Mouse (Mus musculus): ENCODE data around the gene Usp48. TPM values are rescaled to one million over a fixed set of nuclear protein-coding genes. Genes with fewer than 3 reads are reported as not detected.

The Usp48 gene
- polyA plus RNA-seq, 1 experiment from 2014 or later: 84.6 TPM

DNA sequence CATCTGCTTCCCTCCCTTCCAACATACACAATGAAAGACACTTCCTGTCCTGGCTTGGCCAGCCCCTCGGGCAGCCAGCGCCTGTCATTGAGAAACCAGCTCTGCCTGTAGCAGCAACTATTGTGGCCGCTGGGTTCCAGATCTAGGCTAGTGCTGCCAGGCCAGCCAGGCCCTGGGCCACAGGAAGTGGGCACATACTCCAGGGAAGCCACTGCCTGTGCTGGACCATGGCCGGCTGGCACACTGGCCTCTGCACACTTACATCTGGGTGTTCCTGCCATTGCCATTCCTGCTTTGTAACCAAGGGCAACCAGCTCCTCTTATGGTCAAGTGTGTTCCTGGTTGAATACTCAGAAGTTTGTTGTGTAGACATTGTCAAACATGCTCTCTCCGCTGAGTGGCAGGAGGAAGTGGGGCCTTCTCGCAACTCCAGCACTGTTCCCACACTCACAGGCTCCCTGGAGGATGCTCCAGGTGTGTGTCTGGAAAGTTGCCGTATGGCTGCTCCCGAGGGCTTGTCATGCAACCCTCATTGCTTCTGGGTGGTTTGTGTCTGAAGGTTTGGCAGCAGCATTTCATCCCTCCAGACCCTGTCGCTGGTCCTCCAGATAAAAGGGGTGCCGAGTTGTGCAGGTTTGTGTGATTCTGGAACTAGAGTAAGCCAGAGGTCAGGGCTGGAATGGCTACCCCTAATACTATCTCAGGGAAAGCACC, 67.0 kb downstream of the Usp48 start:
- Histone ChIP-seq H3K4me3 (ENCODE audit: low read depth, low read length) (no peak overlapping the region), H3K27ac (ENCODE audit: low read depth, low read length) (no peak overlapping the region), H3K9me3 (ENCODE audit: control insufficient read depth, low read length) (no peaks in the 10 kb centered on the region), H3K36me3 (ENCODE audit: control insufficient read depth, insufficient read depth, low read length) (peaks cover 2% of the 10 kb centered on the region; the same call in 1 of the 2 replicates), H3K4me1 (ENCODE audit: control insufficient read depth, insufficient read depth, low read length) (no peaks in the 10 kb centered on the region), H3K4me2 (ENCODE audit: low read depth) (no peak overlapping the region), H3K27me3 (ENCODE audit: control insufficient read depth, insufficient read depth, low read length) (peaks cover 16% of the 10 kb centered on the region), H3K9ac (ENCODE audit: low read length) (no peak overlapping the region)
- DNase-seq (ENCODE audit: low spot score) (no peak), ATAC-seq (ENCODE audit: insufficient read depth, low FRiP score, low TSS enrichment) (no peak)
- 69% methylated on average over 10 of the region's 10 CpGs for WGBS

DNA sequence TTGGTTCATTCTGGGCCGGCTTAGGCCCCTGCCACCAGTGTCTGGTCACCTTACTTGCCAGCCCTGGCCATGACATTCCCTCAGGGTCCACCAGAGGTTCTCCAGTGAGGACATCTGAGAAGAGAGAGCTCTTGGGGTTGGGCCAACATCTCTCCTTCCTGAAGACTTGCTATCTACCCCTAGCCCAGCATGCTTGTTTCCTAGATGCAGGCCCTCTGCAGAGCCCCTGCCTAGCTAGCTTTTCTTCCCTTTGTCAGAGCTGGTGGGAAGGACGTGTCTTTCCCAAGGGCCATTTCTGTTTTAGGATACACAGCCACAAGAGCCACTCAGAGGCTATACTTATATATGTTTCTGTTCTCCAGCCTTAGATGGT, 67.5 kb downstream of the Usp48 start:
- peaks cover 19% of the 10 kb centered on the region for H3K27me3 ChIP-seq (ENCODE audit: control insufficient read depth, insufficient read depth, low read length)
- no peak for DNase-seq (ENCODE audit: low spot score)
- no peak overlapping the region for H3K27ac ChIP-seq (ENCODE audit: low read depth, low read length)
- H3K36me3 ChIP-seq (ENCODE audit: control insufficient read depth, insufficient read depth, low read length): peaks cover 2% of the 10 kb centered on the region; the same call in 1 of the 2 replicates
- H3K4me3 ChIP-seq (ENCODE audit: low read depth, low read length): no peak overlapping the region
- ATAC-seq (ENCODE audit: insufficient read depth, low FRiP score, low TSS enrichment): no peak
- H3K9me3 ChIP-seq (ENCODE audit: control insufficient read depth, low read length): no peaks in the 10 kb centered on the region
- 63% methylated on average over 2 of the region's 2 CpGs for WGBS
- no peaks in the 10 kb centered on the region for H3K4me1 ChIP-seq (ENCODE audit: control insufficient read depth, insufficient read depth, low read length)
- H3K4me2 ChIP-seq (ENCODE audit: low read depth): no peak overlapping the region
- no peak overlapping the region for H3K9ac ChIP-seq (ENCODE audit: low read length)

DNA sequence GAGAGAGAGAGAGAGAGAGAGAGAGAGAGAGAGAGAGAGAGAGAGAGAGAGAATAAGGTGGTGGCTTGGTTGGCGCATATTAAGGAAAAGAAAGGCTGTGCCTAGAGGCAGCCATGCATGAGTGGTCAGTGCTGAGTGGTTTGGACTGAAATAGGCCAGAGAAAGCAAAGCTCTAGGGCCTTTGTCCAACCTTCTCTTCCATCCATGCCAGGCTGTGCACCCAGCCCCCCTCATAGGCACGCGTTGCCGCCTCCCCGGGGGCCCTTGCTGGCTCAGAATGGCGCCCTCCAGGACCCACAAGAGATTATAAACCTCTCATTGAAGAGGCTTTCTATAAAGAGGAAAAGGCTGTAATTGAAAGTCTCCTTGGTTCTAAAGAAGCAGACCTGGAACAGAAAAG, 68.0 kb downstream of the Usp48 start:
- no peak overlapping the region for H3K4me3 ChIP-seq (ENCODE audit: low read depth, low read length)

DNA sequence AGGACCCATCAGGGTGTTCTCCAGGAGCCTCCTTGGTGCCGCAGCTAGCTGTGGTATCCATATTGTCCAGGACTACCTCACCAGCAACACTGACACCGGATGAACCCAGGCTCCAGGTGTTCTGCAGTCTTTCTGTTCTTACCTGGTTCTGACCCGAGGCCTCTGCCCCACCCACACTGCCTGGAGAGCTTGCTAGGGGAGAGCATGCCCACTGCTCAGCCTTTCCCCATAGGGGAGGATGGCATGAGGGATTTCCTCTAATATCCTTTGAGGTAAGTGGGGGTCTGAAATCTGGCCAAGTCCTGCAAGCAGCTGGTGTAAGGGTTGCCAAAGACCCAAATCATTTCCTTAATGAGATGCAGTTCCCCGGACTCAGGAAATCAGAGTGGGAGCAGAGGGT, 69.9 kb downstream of the Usp48 start:
- H3K9me3 ChIP-seq (ENCODE audit: control insufficient read depth, low read length): no peaks in the 10 kb centered on the region
- H3K4me2 ChIP-seq (ENCODE audit: low read depth): no peak overlapping the region
- DNase-seq (ENCODE audit: low spot score) (no peak), ATAC-seq (ENCODE audit: insufficient read depth, low FRiP score, low TSS enrichment) (no peak)
- H3K27ac ChIP-seq (ENCODE audit: low read depth, low read length): no peak overlapping the region
- no peaks in the 10 kb centered on the region; the same call in 1 of the 2 replicates for H3K36me3 ChIP-seq (ENCODE audit: control insufficient read depth, insufficient read depth, low read length)
- H3K9ac ChIP-seq (ENCODE audit: low read length): no peak overlapping the region
- WGBS: 87% methylated on average over 4 of the region's 4 CpGs
- H3K27me3 ChIP-seq (ENCODE audit: control insufficient read depth, insufficient read depth, low read length): peaks cover 27% of the 10 kb centered on the region
- H3K4me3 ChIP-seq (ENCODE audit: low read depth, low read length): no peak overlapping the region
- H3K4me1 ChIP-seq (ENCODE audit: control insufficient read depth, insufficient read depth, low read length): no peaks in the 10 kb centered on the region

More for the DNA sequence above, 68.0 kb downstream of the Usp48 start:
- Histone ChIP-seq H3K4me1 (ENCODE audit: control insufficient read depth, insufficient read depth, low read length) (no peaks in the 10 kb centered on the region), H3K9ac (ENCODE audit: low read length) (no peak overlapping the region), H3K27me3 (ENCODE audit: control insufficient read depth, insufficient read depth, low read length) (peaks cover 24% of the 10 kb centered on the region), H3K4me2 (ENCODE audit: low read depth) (no peak overlapping the region), H3K27ac (ENCODE audit: low read depth, low read length) (0 out of 2 replicates have a peak overlapping the region, but pooled peaks have one; percentile 8), H3K36me3 (ENCODE audit: control insufficient read depth, insufficient read depth, low read length) (peaks cover under 1% of the 10 kb centered on the region; the same call in 1 of the 2 replicates), H3K9me3 (ENCODE audit: control insufficient read depth, low read length) (no peaks in the 10 kb centered on the region)
- DNase-seq (ENCODE audit: low spot score) (no peak), ATAC-seq (ENCODE audit: insufficient read depth, low FRiP score, low TSS enrichment) (no peak)
- WGBS: 82% methylated on average over 6 of the region's 6 CpGs

DNA sequence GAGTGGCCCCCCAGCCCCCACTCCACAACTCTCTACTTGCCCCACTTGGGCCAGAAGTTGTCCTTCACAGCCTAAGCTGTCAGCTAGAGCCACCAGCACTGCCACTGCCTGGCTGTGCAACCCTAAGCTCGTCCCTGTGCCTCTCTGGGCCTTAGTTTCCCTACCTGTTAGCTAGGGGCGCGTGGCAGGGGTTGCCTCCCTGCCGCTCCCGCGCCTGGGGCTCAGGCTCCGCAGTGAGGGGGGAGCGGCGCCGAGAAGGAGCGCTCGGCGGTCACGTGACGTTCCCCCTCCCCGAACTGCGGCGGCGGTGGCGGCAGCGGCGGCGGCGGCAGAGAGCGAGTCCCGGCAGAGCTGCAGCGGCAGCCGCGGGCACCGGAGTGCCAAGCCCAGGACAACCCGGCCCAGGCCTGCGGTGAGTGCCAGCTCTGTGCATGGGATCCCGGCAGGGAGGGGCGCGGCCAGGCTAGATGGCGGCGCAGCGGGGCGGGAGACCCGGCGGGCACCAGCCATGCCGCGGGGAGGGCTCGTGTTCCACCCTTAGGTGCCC, 71.0 kb downstream of the Usp48 start, which contains the start of gene Rap1gap:
Gene Rap1gap (plus strand): TSS at position 294 of the 547 bp plus-strand sequence.
- Histone ChIP-seq H3K4me2 (ENCODE audit: low read depth) (peak within 1 kb of the TSS; percentile 96), H3K4me3 (ENCODE audit: low read depth, low read length) (peak within 1 kb of the TSS; percentile 52), H3K36me3 (ENCODE audit: control insufficient read depth, insufficient read depth, low read length) (no peaks in the 10 kb centered on the region; the same call in 1 of the 2 replicates), H3K27me3 (ENCODE audit: control insufficient read depth, insufficient read depth, low read length) (peaks cover 27% of the 10 kb centered on the region), H3K4me1 (ENCODE audit: control insufficient read depth, insufficient read depth, low read length) (no peaks in the 10 kb centered on the region), H3K27ac (ENCODE audit: low read depth, low read length) (no peak within 1 kb of the TSS), H3K9me3 (ENCODE audit: control insufficient read depth, low read length) (no peaks in the 10 kb centered on the region), H3K9ac (ENCODE audit: low read length) (peak within 1 kb of the TSS; percentile 71)
- ATAC-seq (ENCODE audit: insufficient read depth, low FRiP score, low TSS enrichment) (peak; percentile 48; the same call in 1 of the 2 replicates), DNase-seq (ENCODE audit: low spot score) (peak; percentile 49)
- 1% methylated on average over 34 of the region's 44 CpGs for WGBS

DNA sequence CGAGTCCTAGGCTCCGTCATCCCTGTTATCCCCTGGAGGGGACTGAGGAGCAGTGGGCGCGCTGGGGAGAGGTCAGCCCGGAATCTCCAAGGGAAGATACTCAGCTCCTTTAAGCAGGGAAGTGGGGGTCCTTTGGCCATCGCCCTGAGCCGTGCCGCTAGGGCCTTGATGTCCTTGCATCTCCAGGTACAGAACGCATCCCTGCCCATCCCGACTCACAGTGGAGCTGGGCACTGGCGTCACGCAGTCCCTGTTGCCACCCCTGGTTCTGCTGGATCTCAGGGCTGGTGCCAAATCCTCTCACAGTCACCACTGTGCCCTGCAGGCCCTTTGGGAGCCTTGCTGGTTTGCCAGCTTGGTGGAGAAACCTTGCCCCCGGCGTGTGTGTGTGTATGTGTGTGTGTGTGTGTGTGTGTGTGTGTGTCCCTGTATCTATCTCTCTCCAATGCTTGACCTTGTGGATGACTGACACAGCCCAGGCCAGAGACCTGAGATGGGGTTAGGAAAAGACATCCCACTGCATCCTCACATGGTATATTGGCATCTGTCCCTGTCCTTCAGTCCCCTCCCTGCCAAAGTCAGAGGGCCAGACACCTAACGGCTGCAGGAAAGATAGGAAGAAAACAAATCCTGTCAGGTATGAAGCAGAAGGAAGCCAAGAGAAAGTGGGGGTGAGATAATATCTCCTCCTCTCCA, 71.6 kb downstream of the Usp48 start:
- Histone ChIP-seq H3K27ac (ENCODE audit: low read depth, low read length) (no peak overlapping the region), H3K4me2 (ENCODE audit: low read depth) (peak overlapping the region; percentile 96), H3K9me3 (ENCODE audit: control insufficient read depth, low read length) (no peaks in the 10 kb centered on the region), H3K4me1 (ENCODE audit: control insufficient read depth, insufficient read depth, low read length) (no peaks in the 10 kb centered on the region), H3K36me3 (ENCODE audit: control insufficient read depth, insufficient read depth, low read length) (no peaks in the 10 kb centered on the region; the same call in 1 of the 2 replicates), H3K27me3 (ENCODE audit: control insufficient read depth, insufficient read depth, low read length) (peaks cover 27% of the 10 kb centered on the region), H3K4me3 (ENCODE audit: low read depth, low read length) (peak overlapping the region; percentile 52), H3K9ac (ENCODE audit: low read length) (peak overlapping the region; percentile 71)
- 15% methylated on average over 15 of the region's 15 CpGs for WGBS
- no peak for DNase-seq (ENCODE audit: low spot score)
- ATAC-seq (ENCODE audit: insufficient read depth, low FRiP score, low TSS enrichment): no peak

DNA sequence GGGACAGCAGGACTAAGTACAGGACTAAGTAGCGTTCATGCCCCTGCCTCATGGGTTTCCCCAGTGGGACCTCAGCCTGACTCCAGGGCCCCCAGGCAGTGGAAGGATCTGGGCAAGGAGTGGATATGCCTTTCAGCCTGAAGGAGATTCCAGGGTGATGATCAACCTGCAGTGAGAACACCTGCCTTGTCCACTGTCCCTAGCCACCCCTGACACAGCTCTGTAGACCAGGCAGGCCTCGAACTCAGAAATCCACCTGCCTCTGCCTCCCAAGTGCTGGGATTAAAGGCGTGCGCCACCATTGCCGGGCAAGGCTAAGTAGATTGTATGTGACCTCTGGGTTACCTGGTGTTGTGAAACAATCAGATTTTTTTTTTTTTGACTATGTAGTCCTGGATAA, 72.2 kb downstream of the Usp48 start:
- Histone ChIP-seq H3K9ac (ENCODE audit: low read length) (no peak overlapping the region), H3K27ac (ENCODE audit: low read depth, low read length) (no peak overlapping the region), H3K9me3 (ENCODE audit: control insufficient read depth, low read length) (no peaks in the 10 kb centered on the region), H3K4me1 (ENCODE audit: control insufficient read depth, insufficient read depth, low read length) (no peaks in the 10 kb centered on the region), H3K27me3 (ENCODE audit: control insufficient read depth, insufficient read depth, low read length) (peaks cover 27% of the 10 kb centered on the region), H3K36me3 (ENCODE audit: control insufficient read depth, insufficient read depth, low read length) (no peaks in the 10 kb centered on the region; the same call in 1 of the 2 replicates), H3K4me2 (ENCODE audit: low read depth) (no peak overlapping the region), H3K4me3 (ENCODE audit: low read depth, low read length) (no peak overlapping the region)
- DNase-seq (ENCODE audit: low spot score): no peak
- no peak for ATAC-seq (ENCODE audit: insufficient read depth, low FRiP score, low TSS enrichment)
- WGBS: 87% methylated on average over 5 of the region's 5 CpGs

DNA sequence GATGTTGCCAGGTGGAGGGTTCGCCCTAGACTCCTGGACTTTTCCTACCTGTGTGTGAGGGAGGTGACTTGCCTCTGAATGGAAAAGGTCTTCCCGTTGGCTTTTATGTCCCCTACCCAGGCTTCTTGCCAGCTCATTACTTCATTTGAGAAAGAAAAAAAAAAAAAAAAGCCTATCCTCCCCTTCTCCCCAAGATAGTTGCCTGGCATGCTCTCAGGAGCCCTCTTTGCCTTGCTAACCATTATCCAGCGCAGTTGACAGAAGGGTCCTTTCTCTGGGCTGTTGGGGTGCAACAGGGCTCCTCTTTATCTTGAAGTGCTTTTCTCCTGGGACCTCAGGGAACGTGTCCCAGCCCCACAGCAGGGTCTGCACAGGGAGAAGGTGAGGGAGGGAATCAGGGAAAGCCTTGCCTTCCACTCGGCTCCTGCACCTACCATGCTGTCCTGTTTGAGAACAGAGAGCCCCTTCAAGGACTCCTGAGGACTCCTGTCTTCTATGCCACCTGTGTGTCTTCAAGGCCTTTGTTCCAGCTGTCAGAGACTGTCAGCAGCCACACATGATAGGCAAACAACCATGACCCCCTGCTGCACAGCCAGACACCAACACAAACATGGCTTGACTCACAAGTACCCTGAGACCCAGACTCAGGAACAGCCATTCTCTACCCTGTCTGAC, 72.9 kb downstream of the Usp48 start:
- no peak overlapping the region for H3K27ac ChIP-seq (ENCODE audit: low read depth, low read length)
- WGBS: 76% methylated on average over 5 of the region's 5 CpGs
- no peaks in the 10 kb centered on the region for H3K4me1 ChIP-seq (ENCODE audit: control insufficient read depth, insufficient read depth, low read length)
- H3K9me3 ChIP-seq (ENCODE audit: control insufficient read depth, low read length): no peaks in the 10 kb centered on the region
- peaks cover 27% of the 10 kb centered on the region for H3K27me3 ChIP-seq (ENCODE audit: control insufficient read depth, insufficient read depth, low read length)
- no peak overlapping the region for H3K4me3 ChIP-seq (ENCODE audit: low read depth, low read length)
- no peak overlapping the region for H3K9ac ChIP-seq (ENCODE audit: low read length)
- DNase-seq (ENCODE audit: low spot score): no peak
- no peak overlapping the region for H3K4me2 ChIP-seq (ENCODE audit: low read depth)
- no peaks in the 10 kb centered on the region; the same call in 1 of the 2 replicates for H3K36me3 ChIP-seq (ENCODE audit: control insufficient read depth, insufficient read depth, low read length)
- no peak for ATAC-seq (ENCODE audit: insufficient read depth, low FRiP score, low TSS enrichment)
